Mouse (Mus musculus) heart, postnatal 0 days (tissue): ENCODE data around the gene Larp4.

Experiments
- CTCF ChIP-seq: IDR thresholded peaks from 2 replicates; pipeline ENCODE4 v1.5.1; 2016; ENCODE audit warnings: antibody characterized with exemption, control low read depth, low read depth
- EP300 ChIP-seq: IDR thresholded peaks from 2 replicates; pipeline ENCODE4 v1.6.1; 2016; ENCODE audit warnings: antibody characterized with exemption, low read depth

GRCm38 (mm10) chr15:99940970-99941630 is 28.8 kb upstream of the Larp4 start:
- TF ChIP-seq CTCF (no peak), EP300 (no peak)
